Mouse (Mus musculus) cerebral cortex, adult 2 months (tissue): Measurements from ENCODE around the gene Creb5.

Experiments used
- WGBS: fragments of 180-500 bp; shearing (Covaris S2); methylation state at CpG from one replicate; pipeline ENCODE4 v1.1.7; 2018; 5-methylcytosine and 5-hydroxymethylcytosine counted together

Gene Creb5

GRCm38 (mm10) chr6:53491331-53491730 lies 204.3 kb downstream of the Creb5 start:
- WGBS = 95% methylated on average over 4 of the region's 4 CpGs

GRCm38 (mm10) chr6:53493864-53494263 lies 206.8 kb downstream of the Creb5 start:
- 57% methylated on average over 5 of the region's 5 CpGs for whole genome bisulfite sequencing

GRCm38 (mm10) chr6:53495667-53496066 lies 208.6 kb downstream of the Creb5 start:
- WGBS = 93% methylated on average over 5 of the region's 5 CpGs

GRCm38 (mm10) chr6:53496325-53496753 lies 209.3 kb downstream of the Creb5 start:
- WGBS = 67% methylated on average over 4 of the region's 4 CpGs

GRCm38 (mm10) chr6:53497904-53498536 lies 210.9 kb downstream of the Creb5 start:
- 94% methylated on average over 10 of the region's 10 CpGs for WGBS

- 93% methylated on average over 8 of the region's 8 CpGs for WGBS
These were observed 212.7 kb downstream of the Creb5 start for GRCm38 (mm10) chr6:53499621-53500295.

GRCm38 (mm10) chr6:53501236-53501635 lies 214.2 kb downstream of the Creb5 start:
- whole genome bisulfite sequencing = 80% methylated on average over 1 of the region's 1 CpGs

GRCm38 (mm10) chr6:53506947-53507564 lies 220.0 kb downstream of the Creb5 start:
- 83% methylated on average over 3 of the region's 3 CpGs for WGBS

GRCm38 (mm10) chr6:53508847-53509494 lies 221.9 kb downstream of the Creb5 start:
- WGBS = 92% methylated on average over 3 of the region's 3 CpGs

- 70% methylated on average over 7 of the region's 7 CpGs for WGBS
These were observed 222.9 kb downstream of the Creb5 start for GRCm38 (mm10) chr6:53510005-53510404.

GRCm38 (mm10) chr6:53512226-53512625 lies 225.2 kb downstream of the Creb5 start:
- 92% methylated on average over 8 of the region's 8 CpGs for WGBS

- WGBS = 95% methylated on average over 2 of the region's 2 CpGs
These were observed 226.3 kb downstream of the Creb5 start for GRCm38 (mm10) chr6:53513380-53513779.

- 52% methylated on average over 1 of the region's 1 CpGs for WGBS
These were observed 227.8 kb downstream of the Creb5 start for GRCm38 (mm10) chr6:53514862-53515261.

GRCm38 (mm10) chr6:53515611-53516010 lies 228.5 kb downstream of the Creb5 start:
- WGBS = 80% methylated on average over 4 of the region's 4 CpGs

- WGBS = 81% methylated on average over 5 of the region's 5 CpGs
These were observed 230.4 kb downstream of the Creb5 start for GRCm38 (mm10) chr6:53517371-53517945.

- WGBS = 88% methylated on average over 13 of the region's 13 CpGs
These were observed 236.8 kb downstream of the Creb5 start for GRCm38 (mm10) chr6:53523743-53524497.

- WGBS = 97% methylated on average over 1 of the region's 1 CpGs
These were observed 239.4 kb downstream of the Creb5 start for GRCm38 (mm10) chr6:53526460-53526859.

- 62% methylated on average over 8 of the region's 8 CpGs for WGBS
These were observed 243.7 kb downstream of the Creb5 start for GRCm38 (mm10) chr6:53530742-53531141.

- 85% methylated on average over 4 of the region's 4 CpGs for WGBS
These were observed 244.4 kb downstream of the Creb5 start for GRCm38 (mm10) chr6:53531461-53531860.

GRCm38 (mm10) chr6:53537530-53537929 lies 250.5 kb downstream of the Creb5 start:
- 75% methylated on average over 4 of the region's 4 CpGs for WGBS

- WGBS = 90% methylated on average over 5 of the region's 5 CpGs
These were observed 254.7 kb downstream of the Creb5 start for GRCm38 (mm10) chr6:53541798-53542197.
